Mouse (Mus musculus): ENCODE measurements around the gene Vps4a.

Gene Vps4a

DNA sequence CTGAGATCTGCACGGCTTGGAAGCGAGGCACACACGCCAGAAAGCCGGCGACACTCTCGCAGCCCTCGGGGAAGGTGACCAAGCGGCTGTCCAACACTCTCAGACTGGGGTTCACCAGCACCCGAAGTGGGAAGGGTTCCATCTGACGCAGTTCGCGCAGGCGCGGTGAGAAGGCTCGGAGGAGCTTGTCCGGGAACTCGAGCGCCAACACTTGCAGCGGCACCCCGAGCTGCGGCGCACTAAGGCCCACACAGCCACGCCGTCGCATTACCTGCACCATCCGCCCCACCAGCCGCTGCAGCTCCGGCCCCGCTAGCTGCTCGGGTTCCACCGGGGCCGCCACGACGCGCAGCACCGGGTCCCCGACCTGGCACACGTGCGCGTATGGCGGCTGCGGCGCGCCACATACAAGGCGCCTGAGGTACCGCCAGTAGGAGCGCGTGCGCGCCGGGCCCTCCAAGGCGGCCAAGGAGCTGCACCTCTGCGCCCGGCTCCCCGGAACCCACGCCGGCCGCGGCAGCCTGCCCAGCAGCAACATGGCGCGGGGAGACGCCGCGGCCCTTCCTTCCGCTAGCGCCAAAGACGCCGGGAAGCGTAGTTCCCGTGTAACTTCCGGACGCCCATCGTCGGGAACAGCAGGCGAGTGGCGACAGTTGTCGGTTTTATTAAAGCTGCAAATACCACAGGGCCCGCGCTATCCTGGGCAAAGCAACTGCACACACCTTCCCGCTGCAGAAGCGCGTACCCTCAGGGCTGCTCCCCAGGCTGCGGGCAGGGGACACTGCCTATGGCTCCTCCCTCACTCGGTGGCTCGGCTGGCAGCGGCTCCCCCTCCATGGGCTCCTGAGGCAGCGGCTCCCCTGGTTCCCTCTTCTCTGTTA is 17.3 kb downstream of the Vps4a start, which contains the start of gene Pdf:
TSS of gene Pdf (minus strand) at position 554 of the 881 bp plus-strand sequence.
- DNase-seq (ENCODE audit: low read depth, low spot score), result peak; percentile 67

DNA sequence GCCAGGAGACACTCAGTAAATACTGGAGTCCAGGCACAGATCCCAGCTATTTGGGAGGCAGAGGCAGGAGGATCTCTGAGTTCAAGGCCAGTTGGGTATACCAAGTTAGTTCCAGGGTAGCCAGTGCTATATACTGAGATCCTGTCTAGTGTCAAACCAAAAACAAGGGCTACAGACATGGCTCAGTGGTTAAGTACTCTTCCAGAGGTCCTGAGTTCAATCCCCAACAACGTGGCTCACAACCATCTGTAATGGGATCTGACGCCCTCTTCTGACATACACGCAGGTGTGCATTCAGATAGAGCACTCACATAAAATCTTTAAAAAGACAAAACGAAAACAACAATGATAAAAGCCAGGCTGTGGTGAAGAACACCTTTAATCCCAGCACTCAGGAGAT is 18.5 kb downstream of the Vps4a start:
- DNase-seq (ENCODE audit: low read depth, low spot score), result no peak

DNA sequence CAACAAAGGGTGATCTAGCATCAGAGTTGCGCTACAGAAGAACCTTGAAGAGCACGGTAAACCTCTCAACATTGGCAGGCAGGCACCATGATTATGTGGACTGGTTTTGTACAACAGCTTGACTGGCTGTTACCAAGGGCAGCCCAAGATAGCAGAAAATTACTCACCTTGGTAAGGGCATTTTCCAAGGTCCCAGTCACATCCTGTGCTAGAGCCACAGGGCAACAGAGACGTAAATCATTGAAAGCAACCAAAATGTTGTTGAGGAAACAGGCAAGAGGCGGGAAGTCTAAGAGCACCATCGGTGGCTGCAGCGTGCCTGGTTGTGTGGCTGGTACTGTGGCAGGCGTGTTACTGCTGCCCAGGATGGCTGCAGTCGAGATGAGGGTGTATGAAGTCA is 21.0 kb downstream of the Vps4a start:
- DNase-seq (ENCODE audit: low read depth, low spot score), result no peak

DNA sequence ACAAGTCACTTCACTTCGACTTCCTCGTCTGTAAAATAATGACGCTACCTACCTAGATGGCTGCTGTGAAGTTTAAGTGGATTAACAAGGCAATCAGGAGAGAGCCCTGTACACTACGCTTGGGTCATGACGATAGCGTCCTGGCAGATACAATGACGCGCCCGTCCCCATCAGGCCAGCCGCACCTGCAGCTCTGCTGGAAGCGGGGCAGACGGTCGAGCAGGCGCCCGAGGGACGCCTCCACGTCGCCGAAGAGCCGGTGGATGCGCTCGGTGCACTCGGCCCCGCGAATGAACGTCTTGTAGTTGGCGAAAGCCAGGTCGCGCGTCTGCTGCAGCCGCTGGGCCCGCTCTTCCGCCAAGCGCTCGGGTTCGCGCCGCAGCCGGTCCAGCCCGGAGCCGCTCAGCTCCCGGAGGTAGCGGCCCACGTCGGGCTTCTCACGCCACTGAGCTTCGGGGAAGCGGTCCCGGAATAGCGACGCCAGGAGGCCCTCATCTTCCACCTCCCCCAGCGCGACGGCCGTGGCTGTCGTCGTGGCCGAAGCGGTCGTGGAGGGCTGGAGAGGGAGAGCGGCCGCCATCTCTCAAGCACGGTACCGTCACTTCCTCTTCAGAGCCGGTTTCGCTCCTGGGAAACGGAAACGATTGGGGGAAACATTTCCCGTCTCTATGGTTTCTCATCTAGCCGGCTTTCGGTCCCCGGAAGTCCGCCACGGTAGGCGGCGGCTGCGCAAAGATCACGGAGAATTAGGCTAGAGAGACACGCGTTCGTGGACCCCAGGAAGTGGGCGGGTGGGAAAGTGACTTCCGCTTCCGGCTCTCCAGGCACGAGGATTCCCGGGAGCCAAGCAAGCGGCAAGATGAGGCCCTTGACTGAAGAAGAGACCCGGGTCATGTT is 25.3 kb downstream of the Vps4a start, which contains the start of the genes Cog8 and Nip7:
TSS of gene Cog8 (minus strand) at position 614 of the 897 bp plus-strand sequence.
TSS of gene Nip7 (plus strand) at position 802 of the 897 bp plus-strand sequence.
- DNase-seq (ENCODE audit: low read depth, low spot score), result peak; percentile 96

DNA sequence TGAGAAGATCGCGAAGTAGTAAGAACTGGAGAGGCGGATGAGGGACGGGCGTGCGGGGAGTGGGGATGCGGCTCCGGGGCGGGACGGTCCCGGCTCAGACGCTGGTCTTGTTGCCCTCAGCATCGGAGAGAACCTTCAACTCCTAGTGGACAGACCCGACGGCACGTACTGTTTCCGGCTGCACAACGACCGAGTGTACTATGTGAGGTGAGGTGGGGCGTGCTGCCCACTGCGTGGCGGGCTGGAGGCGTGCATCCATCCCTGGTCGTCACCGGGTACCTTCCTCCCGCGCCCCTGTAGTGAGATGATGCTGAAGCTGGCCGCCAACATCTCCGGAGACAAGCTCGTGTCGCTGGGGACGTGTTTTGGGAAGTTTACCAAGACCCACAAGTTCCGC is 25.9 kb downstream of the Vps4a start:
- DNase-seq (ENCODE audit: low read depth, low spot score), result no peak

DNA sequence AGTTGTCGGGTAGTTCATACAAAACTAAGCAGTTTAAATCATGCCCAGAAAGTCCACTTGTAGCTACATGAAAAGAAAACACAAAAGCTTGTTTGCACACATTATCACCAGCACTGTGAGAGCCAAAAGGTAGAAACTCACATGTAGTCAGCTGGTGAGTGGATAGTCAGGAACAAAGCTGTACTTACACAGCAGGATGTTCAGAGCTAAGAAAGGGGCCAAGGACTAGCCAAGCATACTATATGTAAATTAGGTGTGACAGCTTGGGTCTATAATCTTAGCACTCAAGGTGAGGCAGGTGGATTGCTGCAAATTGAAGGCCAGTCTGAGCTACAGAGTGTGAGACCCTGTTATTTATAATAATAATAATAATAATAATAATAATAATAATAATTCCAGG is 31.6 kb downstream of the Vps4a start:
- DNase-seq (ENCODE audit: low read depth, low spot score), result no peak

DNA sequence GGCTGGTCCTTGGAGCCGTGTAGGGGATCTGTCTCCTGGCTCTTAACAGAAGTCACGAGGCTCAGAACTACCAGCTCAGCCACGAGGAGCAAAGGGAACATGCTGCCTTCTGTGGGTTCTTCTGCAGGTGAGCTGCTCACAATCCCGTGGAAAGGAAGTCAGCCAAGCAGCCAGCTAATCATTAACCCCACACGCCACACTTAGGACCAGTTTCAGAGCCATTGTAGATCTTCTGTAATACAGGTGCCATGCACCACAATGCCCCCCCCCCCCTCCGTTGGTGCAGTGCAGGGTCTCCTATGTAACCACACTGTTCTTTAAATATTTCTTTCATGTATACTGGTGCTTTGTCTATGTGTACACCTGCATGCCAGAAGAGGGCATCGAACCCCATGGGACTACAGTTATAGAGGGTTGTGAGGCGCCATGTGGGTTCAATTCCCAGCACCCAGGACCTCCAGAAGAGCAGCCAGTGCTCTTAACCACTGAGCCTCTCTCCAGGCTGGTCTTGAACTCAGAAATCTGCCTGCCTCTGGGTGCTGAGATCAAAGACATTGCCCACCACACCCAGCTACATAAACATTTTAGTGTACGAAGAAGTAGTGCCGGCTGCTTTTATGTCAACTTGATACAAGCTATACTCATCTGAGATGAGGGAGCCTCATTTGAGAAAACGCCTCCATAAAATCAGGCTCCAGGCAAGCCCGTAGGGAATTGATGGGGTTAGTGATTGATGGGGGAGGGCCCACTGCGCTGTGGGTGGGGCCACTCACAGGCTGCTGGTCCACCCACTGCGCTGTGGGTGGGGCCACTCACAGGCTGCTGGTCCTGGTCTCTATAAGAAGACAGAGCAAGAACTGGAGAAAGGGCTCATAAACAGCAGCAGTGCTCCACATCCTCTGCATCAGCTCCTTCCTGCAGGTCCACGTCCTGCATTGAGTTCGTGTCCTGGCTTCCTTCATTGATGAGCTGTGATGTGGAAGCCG is 34.8 kb downstream of the Vps4a start, which contains the start of gene Tmed6:
TSS of gene Tmed6 (minus strand) at position 134 of the 986 bp plus-strand sequence.
- no peak for DNase-seq (ENCODE audit: low read depth, low spot score)

DNA sequence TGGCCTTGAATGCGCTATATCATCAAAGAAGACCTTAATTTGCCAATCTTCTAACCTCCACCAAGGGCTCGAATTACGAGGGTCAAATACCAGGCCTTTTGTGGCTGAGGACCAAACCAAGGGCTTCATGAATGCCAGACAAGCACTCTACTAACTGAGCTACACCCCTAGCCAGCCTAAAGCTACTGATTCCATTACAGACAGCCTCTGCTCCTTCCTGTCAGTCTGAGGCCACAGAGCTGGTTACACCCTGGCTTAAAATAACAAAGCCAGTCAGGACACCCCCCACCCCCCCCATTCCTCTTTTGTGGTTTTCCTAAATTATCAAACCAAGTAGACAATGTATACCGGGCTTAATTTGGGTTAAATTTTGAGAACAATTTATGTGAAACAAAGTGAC is 42.7 kb downstream of the Vps4a start:
- no peak for DNase-seq (ENCODE audit: low read depth, low spot score)

DNA sequence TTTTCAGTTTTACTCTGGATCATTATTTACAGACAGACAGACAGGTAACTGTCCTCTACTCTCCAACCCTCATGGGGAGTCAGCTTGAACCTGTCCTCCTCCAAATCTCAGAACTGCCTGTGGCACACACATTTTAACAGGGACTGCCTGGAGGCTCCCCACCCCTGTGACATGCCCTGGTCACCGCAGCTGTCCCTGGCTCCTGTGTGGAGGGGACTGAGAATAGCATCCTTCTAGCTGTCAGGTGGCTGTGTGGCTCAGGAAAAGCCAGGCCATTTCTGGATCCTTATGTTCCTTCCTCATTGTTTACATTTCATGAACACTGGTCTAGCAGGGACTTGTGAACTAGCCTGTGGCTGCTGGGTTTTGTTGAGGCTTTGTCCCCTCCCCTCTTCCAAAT is 43.1 kb downstream of the Vps4a start:
- DNase-seq (ENCODE audit: low read depth, low spot score), result no peak

DNA sequence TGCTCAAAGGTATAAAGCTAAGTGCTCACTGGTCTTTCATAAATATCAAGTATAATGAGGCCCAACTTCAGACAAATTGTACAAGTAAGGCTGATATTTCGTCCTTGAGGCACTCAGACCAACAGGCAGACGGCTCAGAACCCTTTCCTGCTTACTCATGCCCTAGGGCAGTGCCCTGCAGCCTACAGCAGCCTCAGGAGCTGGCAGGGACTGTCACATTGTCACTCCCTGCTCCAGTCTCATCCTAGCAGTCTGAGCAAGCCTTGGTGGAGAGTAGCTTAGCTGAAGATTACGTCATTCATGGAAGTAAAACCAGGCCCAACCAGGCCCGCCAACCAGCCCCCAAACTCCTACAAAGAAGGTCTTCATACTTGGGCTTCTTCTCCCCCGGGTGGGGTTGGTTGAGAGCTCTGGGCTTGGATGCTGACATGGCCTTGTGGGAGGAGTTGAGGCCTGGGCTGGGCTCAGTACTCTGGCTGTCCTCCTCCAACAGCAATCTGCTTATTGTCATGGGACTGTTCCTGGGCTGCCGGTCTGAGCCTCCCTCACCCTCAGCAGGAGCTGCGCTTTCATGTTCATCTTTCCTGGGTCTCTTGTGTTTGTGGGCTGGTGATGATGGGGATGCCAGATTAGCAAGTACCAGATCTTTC is 45.3 kb downstream of the Vps4a start:
- no peak for DNase-seq (ENCODE audit: low read depth, low spot score)

DNA sequence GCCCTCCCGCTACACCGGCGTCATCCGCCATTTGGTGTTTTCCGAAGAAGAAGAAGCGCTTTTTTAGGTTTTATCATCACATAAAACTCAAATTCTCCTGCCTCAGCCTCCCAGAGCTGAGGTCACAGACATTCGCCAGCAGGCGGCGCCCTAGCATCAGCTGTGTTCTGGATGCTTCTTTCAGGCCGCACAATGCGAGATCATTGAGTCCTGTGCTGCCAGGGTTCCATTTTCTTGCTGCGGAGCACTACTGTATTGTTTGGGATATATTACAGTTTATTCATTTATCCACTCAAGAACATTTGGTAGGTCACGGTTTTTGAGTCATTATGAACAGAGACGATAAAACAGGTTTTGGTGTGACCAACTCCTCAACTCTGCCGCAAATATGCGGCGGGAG is 54.3 kb downstream of the Vps4a start:
- DNase-seq (ENCODE audit: low read depth, low spot score), result no peak

DNA sequence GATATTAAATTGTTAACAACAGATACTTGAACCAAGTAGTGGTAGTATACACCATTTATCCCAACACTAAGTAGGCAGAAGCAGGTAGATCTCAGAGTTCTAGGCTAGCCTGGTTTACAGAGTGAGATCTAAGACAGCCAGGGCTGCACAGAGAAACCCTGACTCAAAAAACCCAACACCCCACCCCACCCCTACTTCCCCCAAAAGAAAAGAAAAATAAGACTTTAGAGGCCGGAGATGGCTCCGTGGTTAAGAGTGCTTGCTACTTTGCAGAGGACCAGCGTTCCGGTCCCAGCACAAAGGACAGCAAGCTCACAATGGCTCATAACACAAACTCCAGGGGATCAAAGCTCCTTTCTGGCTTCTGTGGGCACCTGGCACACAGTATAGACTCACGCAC is 55.0 kb downstream of the Vps4a start:
- no peak for DNase-seq (ENCODE audit: low read depth, low spot score)

DNA sequence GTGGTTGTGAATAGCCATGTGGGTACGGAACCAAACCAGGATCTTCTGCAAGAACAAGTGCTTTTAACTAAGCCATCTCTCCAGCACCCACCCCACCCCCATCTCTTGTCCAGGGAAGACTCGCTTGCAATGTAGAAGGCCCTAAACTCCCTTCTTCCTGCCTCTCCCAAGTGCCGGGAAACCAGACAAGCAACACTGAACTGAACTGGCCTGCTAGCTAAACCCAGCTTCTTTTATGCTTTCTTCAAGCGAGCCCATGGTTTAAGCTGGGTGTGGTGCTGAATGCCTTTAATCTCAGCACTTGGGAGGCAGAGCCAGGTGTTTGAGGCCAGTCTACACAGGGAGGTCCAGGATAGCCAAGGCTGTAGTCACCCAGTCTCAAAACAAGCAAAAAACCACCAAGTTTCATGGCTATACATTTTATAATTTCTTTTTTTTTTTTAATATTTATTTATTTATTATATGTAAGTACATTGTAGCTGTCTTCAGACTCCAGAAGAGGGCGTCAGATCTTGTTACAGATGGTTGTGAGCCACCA is 57.6 kb downstream of the Vps4a start:
- DNase-seq (ENCODE audit: low read depth, low spot score), result no peak

DNA sequence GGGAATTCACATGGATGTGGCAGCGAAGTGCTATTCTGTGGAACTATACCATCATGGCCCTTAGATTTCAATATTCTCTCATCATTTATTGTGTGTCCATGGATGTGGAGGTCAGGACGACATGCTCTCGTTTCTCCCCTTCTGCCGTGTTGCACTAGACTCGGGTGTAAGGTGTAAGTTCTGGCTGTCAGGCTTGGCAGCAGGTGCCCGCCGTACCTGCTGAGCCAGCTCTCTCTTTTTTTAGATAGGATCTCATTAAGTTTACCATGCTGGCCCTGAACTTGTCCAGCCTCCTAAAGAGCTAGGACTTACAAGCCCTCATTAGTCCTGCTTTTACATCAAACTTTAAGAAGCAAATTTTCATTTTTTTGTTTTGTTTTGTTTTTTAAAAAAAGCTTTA is 59.5 kb downstream of the Vps4a start:
- no peak for DNase-seq (ENCODE audit: low read depth, low spot score)
